Mouse (Mus musculus) right cerebral cortex, adult 18-20 months (tissue): ENCODE data around the gene Gm49337.

ENCODE experiments used
- DNase-seq: peaks from one replicate; pipeline ENCODE4 v3.0.0; 2022; ENCODE audit warnings: mixed read lengths

Gm49337 gene

GRCm38 (mm10) chr4:116164759-116165554, 8.2 kb upstream of the Gm49337 start:
- no peak for DNase-seq

- DNase-seq, result no peak
These were observed 7.3 kb upstream of the Gm49337 start for GRCm38 (mm10) chr4:116165708-116166407.

GRCm38 (mm10) chr4:116167404-116167803, 5.8 kb upstream of the Gm49337 start, which contains the start of gene Tspan1:
TSS of gene Tspan1 (minus strand) at chr4:116167601.
- no peak for DNase-seq

GRCm38 (mm10) chr4:116168617-116169352, 4.4 kb upstream of the Gm49337 start:
- peak; percentile 70 for DNase-seq

GRCm38 (mm10) chr4:116169353-116169672, 3.9 kb upstream of the Gm49337 start:
- DNase-seq, result no peak

GRCm38 (mm10) chr4:116173752-116174151, 568 bp downstream of the Gm49337 start:
- no peak for DNase-seq

GRCm38 (mm10) chr4:116174466-116175116, 1.4 kb downstream of the Gm49337 start:
- DNase-seq, result no peak

- no peak for DNase-seq
These were observed 2.0 kb downstream of the Gm49337 start for GRCm38 (mm10) chr4:116175136-116175535.

- DNase-seq, result peak; percentile 58
These were observed 2.7 kb downstream of the Gm49337 start for GRCm38 (mm10) chr4:116175711-116176542.

GRCm38 (mm10) chr4:116176543-116176988, 3.4 kb downstream of the Gm49337 start:
- DNase-seq, result peak; percentile 71

GRCm38 (mm10) chr4:116177140-116177539, 4.0 kb downstream of the Gm49337 start:
- DNase-seq, result no peak

- no peak for DNase-seq
These were observed 8.9 kb downstream of the Gm49337 start for GRCm38 (mm10) chr4:116182079-116182478.

GRCm38 (mm10) chr4:116182745-116183144, 9.6 kb downstream of the Gm49337 start:
- no peak for DNase-seq

GRCm38 (mm10) chr4:116185083-116185482, 11.9 kb downstream of the Gm49337 start:
- DNase-seq, result no peak

GRCm38 (mm10) chr4:116192286-116192835, 19.2 kb downstream of the Gm49337 start:
- DNase-seq, result no peak

GRCm38 (mm10) chr4:116193583-116194383, 20.6 kb downstream of the Gm49337 start:
- DNase-seq, result no peak

GRCm38 (mm10) chr4:116198422-116198821, 25.2 kb downstream of the Gm49337 start:
- DNase-seq, result no peak

- no peak for DNase-seq
These were observed 31.2 kb downstream of the Gm49337 start for GRCm38 (mm10) chr4:116204422-116204821.

- no peak for DNase-seq
These were observed 33.3 kb downstream of the Gm49337 start for GRCm38 (mm10) chr4:116206531-116206930.

- no peak for DNase-seq
These were observed 35.7 kb downstream of the Gm49337 start for GRCm38 (mm10) chr4:116208891-116209290.
